Mouse (Mus musculus) cortical plate, adult 2 months (tissue): ENCODE results near the gene Il1rapl2. TPM values are rescaled to one million over a fixed set of nuclear protein-coding genes. Genes with fewer than 3 reads are reported as not detected.

Source experiments
- H3K27ac ChIP-seq: fragments of 200-500 bp; 2 replicates; pipeline ENCODE4 v1.5.1; 2012; ENCODE audit warnings: low read length, control low read depth, inconsistent platforms; ENCODE audit not compliant: insufficient read depth
- H3K4me1 ChIP-seq: fragments of 200-500 bp; 2 replicates; pipeline ENCODE4 v1.6.1; 2011; ENCODE audit warnings: low read length; ENCODE audit not compliant: control insufficient read depth, insufficient read depth
- H3K4me3 ChIP-seq: fragments of 200-500 bp; 2 replicates; pipeline ENCODE4 v1.5.1; 2011; ENCODE audit warnings: mild to moderate bottlenecking, low read length, control low read depth; ENCODE audit not compliant: insufficient read depth
- CTCF ChIP-seq: fragments of 200-500 bp; IDR thresholded peaks from 2 replicates; pipeline ENCODE4 v1.5.1; 2011; ENCODE audit warnings: mild to moderate bottlenecking, control low read depth, low read length; ENCODE audit not compliant: insufficient read depth; ENCODE audit errors: extremely low read depth
- POLR2A ChIP-seq: fragments of 200-500 bp; IDR thresholded peaks from 2 replicates; pipeline ENCODE4 v1.6.1; 2011; ENCODE audit warnings: mild to moderate bottlenecking, low read length, control low read depth; ENCODE audit not compliant: insufficient read depth; ENCODE audit errors: extremely low read depth
- polyA plus RNA-seq: library from polyadenylated mRNA; depleted of rRNA; stranded (reverse); fragments of >200 nt; gene quantifications from 2 replicates; pipeline ENCODE4 v1.2.3, GENCODE M21; 2012

Il1rapl2 gene
- polyA plus RNA-seq, 1 experiment, result 2.4 TPM

DNA sequence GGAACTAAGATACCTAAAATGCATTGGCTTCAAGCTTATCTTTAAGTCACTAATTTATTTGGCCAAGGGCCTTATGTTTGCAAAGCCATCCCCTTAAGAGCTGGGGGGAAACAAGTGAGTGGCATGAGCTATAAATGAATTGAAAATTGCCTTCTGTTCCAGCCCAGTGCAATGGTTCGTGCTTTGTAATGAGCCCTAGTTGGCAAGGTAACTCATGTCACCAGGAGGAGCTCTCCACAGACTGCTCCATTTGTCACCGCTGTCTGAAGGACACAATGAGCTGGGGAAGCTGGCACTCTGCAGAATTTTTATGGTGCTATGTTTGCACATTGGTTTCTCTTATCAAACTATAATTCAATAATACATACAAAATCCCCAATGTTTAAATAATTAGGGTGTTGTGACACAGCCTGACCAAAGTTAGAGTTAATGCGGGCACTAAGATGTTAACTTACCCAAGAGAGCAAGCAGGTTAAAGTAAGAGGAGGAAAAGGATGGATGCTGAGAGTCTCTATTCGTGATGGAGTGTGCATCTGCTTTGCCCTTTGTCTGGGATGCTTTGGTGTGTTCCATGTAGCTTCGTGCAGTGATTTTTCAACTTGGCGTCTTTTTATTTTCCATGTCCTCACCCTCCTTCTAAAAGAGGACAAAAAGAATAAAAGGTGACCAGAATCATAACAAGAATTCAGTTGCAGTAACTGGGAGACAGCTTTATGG lies 235.2 kb downstream of the Il1rapl2 start:
- no peak for TF ChIP-seq CTCF
- no peak for TF ChIP-seq POLR2A

GRCm38 (mm10) chrX:137806231-137807114 lies 236.1 kb downstream of the Il1rapl2 start:
- no peak overlapping the region for H3K27ac ChIP-seq
- TF ChIP-seq CTCF, result no peak
- TF ChIP-seq POLR2A, result no peak
- no peaks in the 10 kb centered on the region for H3K4me1 ChIP-seq
- no peak overlapping the region for H3K4me3 ChIP-seq

More for the DNA sequence above, 235.2 kb downstream of the Il1rapl2 start:
- Histone ChIP-seq H3K4me1 (no peaks in the 10 kb centered on the region), H3K27ac (no peak overlapping the region), H3K4me3 (no peak overlapping the region)

DNA sequence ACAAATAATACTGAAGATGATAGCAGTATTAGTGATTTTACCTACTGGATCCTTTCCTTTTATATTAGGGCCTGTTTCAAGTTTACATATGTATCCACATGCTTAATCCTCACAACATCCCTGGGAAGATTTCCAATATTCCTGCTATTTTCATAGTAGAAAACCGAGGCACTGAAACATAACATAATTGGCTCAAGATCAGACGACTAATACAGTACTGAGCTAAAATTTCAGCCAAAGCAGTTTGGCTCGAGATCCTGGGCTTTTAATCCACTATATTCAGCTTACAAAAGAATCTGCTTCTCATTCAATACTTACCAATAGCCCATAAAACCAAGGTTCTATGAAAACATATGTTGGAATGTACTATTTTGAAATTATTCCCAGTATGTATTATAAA lies 239.1 kb downstream of the Il1rapl2 start:
- no peak overlapping the region for H3K4me3 ChIP-seq

GRCm38 (mm10) chrX:137812151-137812550 lies 241.7 kb downstream of the Il1rapl2 start:
- Histone ChIP-seq H3K4me1 (no peaks in the 10 kb centered on the region; the same call in 1 of the 2 replicates), H3K4me3 (no peak overlapping the region), H3K27ac (no peak overlapping the region)
- TF ChIP-seq CTCF, result no peak

More for the DNA sequence above, 239.1 kb downstream of the Il1rapl2 start:
- no peaks in the 10 kb centered on the region; the same call in 1 of the 2 replicates for H3K4me1 ChIP-seq
- TF ChIP-seq CTCF (no peak), POLR2A (no peak)
- H3K27ac ChIP-seq, result no peak overlapping the region

DNA sequence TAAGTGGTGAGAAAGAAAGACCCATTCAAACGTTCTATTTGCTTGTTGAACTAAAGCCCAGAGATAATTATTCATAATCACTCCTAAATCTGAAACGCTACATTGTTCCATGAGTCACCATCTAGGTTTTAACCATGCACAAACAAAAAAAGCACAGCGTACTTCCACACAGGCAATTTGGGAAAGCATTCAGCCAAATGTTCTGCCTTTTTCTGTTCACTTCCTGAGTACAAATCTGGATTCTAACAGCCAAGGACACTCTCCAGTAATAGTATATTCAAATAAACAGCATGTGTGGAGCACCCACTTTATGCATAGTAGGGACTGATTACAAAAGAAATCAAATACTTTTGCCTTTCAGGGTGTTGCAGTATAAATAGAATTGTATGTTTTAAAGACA lies 278.5 kb downstream of the Il1rapl2 start:
- TF ChIP-seq CTCF, result no peak
- TF ChIP-seq POLR2A, result no peak
- no peaks in the 10 kb centered on the region for H3K4me1 ChIP-seq
- no peak overlapping the region for H3K4me3 ChIP-seq
- no peak overlapping the region for H3K27ac ChIP-seq

GRCm38 (mm10) chrX:137923490-137923889 lies 353.1 kb downstream of the Il1rapl2 start:
- H3K4me3 ChIP-seq, result no peak overlapping the region
- no peak overlapping the region for H3K27ac ChIP-seq
- H3K4me1 ChIP-seq, result no peaks in the 10 kb centered on the region
- no peak for TF ChIP-seq CTCF
- TF ChIP-seq POLR2A, result no peak

- TF ChIP-seq CTCF, result no peak
- TF ChIP-seq POLR2A, result no peak
- H3K4me1 ChIP-seq, result no peaks in the 10 kb centered on the region
- no peak overlapping the region for H3K27ac ChIP-seq
- no peak overlapping the region for H3K4me3 ChIP-seq
Measured at GRCm38 (mm10) chrX:137926835-137927234, 356.4 kb downstream of the Il1rapl2 start.

GRCm38 (mm10) chrX:137947741-137948140 lies 377.3 kb downstream of the Il1rapl2 start:
- TF ChIP-seq POLR2A (no peak), CTCF (no peak)
- H3K4me3 ChIP-seq, result no peak overlapping the region
- no peaks in the 10 kb centered on the region for H3K4me1 ChIP-seq
- H3K27ac ChIP-seq, result no peak overlapping the region

DNA sequence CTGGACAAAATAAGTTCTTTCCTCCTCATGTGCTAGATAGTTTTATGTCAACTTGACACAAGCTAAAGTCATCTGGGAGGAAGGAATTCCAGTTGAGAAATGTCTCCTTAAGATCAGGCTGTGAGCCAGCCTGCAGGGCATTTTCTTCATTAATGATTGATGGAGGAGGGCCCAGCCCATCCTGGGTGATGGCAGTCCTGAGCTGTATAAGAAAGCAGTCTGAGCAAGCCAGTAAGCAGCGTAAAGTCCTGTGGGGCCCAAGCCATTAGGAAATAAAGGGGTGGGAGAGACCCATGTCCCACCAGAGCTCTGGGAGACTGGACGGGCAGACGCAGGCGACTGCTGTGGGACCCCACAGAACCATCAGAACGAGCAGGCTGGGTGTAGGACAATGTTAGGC lies 400.9 kb downstream of the Il1rapl2 start:
- no peaks in the 10 kb centered on the region for H3K4me1 ChIP-seq
- H3K27ac ChIP-seq, result no peak overlapping the region
- no peak overlapping the region for H3K4me3 ChIP-seq
- TF ChIP-seq POLR2A, result no peak
- TF ChIP-seq CTCF, result no peak
